Mouse (Mus musculus): ENCODE results near the gene B630019K06Rik.

- TF ChIP-seq CTCF (IDR thresholded peaks at IDR 0.05; ENCODE audit: borderline replicate concordance, insufficient read depth, low read depth, low read length) (no peak), POLR2A (IDR thresholded peaks at IDR 0.05; ENCODE audit: borderline replicate concordance, insufficient read depth, low read length) (no peak)
These were observed 51.9 kb downstream of the B630019K06Rik start for GRCm38 (mm10) chrX:8944041-8944440.
